In the genomic region with DNA sequence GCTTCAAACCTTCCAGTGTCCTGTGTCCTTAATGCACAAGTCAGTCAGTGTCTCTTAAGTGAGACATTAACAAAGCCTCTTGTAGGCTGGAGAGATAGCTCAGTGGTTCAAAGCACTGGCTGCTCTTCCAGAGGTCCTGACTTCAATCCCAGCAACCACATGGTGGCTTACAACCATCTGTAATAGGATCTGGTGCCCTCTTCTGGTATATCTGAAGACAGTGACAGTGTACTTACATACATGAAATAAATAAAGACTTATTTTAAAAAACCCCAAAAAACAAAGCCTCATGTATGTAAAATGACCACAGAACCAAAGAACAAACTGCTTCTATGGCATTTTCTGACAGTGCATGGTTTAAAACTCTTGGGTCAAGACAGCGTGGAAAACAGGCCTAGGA, we compare ENCODE assay signal across 41 mouse cellular contexts. TPM values are rescaled to one million over a fixed set of nuclear protein-coding genes. Genes with fewer than 3 reads are reported as not detected.
DNase-seq lines count a peak whose midpoint lies in the region; ATAC-seq and TF ChIP-seq lines count a peak whose summit lies in the region.
"Had no signal": no experiment of that assay in that cellular context is flagged by ENCODE, and none has a peak within 500 bp of the region (broad histone marks: within the 10 kb centered on the region; RNA-seq: fewer than 3 reads in every experiment).

No protein-coding gene starts in this region.

- WGBS in heart, embryonic 10.5 days: 71% methylated on average over 1 of the region's 1 CpGs
- 76% methylated on average over 1 of the region's 1 CpGs for WGBS in heart, embryonic 12.5 days

- H3K4me3 ChIP-seq in heart, embryonic 10.5 days: no peak overlapping the region
- no peak overlapping the region for H3K4me3 ChIP-seq in heart, embryonic 12.5 days
- no peak overlapping the region for H3K4me3 ChIP-seq in layer of hippocampus, adult 2 months
- no peak overlapping the region for H3K4me3 ChIP-seq in CH12.LX (replicated peaks in 1 of 3; ENCODE audit: low read depth in 2 of 3, low read length in 2 of 3, poor library complexity in 1 of 3)
- H3K4me3 ChIP-seq: erythroblast, embryonic 14.5 days; kidney, embryonic 15.5 days; limb, embryonic 12.5 days had no signal

- no peaks in the 10 kb centered on the region for H3K9me3 ChIP-seq in heart, embryonic 10.5 days
- H3K9me3 ChIP-seq in heart, embryonic 12.5 days (replicated peaks): no peaks in the 10 kb centered on the region
- H3K9me3 ChIP-seq in CH12.LX (replicated peaks; ENCODE audit: low read length): no peaks in the 10 kb centered on the region
- H3K9me3 ChIP-seq: G1E; kidney, embryonic 15.5 days; limb, embryonic 12.5 days had no signal

- no peaks in the 10 kb centered on the region for H3K4me1 ChIP-seq in heart, embryonic 10.5 days
- H3K4me1 ChIP-seq in heart, embryonic 12.5 days (replicated peaks): 0 out of 2 replicates have a peak, but pooled peaks cover 2% of the 10 kb centered on the region
- H3K4me1 ChIP-seq in CH12.LX (ENCODE audit: control insufficient read depth in 1 of 2, insufficient read depth in 2 of 2): no peaks in the 10 kb centered on the region; a peak in 1 of 4 replicates
- H3K4me1 ChIP-seq: kidney, embryonic 15.5 days; limb, embryonic 12.5 days had no signal

- TF ChIP-seq POLR2A in CH12.LX (IDR thresholded peaks at IDR 0.05; ENCODE audit: low read depth, low read length): no peak

- dilution Hi-C loops in CH12.LX (cut with MboI; ENCODE audit: extremely low pct_ligation_motif_present, extremely low pct_unique_long_range_greater_than_20kb, low sequenced_read_pairs): no loop called here

- peak; percentile 8 for TF ChIP-seq RAD21 in CH12.LX (IDR thresholded peaks at IDR 0.05; ENCODE audit: low read depth, low read length)

- H3K4me2 ChIP-seq in heart, embryonic 12.5 days: no peak overlapping the region
- H3K4me2 ChIP-seq in CH12.LX (ENCODE audit: insufficient read depth, low read depth, poor library complexity, severe bottlenecking): no peak overlapping the region
- H3K4me2 ChIP-seq: heart, embryonic 11.5 days; kidney, embryonic 15.5 days; limb, embryonic 12.5 days; liver, embryonic 11.5 days; midbrain, embryonic 11.5 days had no signal

- TF ChIP-seq CTCF in layer of hippocampus, adult 2 months (conservative IDR thresholded peaks at IDR 0.05): peak; percentile 52
- TF ChIP-seq CTCF in CH12.LX (conservative IDR thresholded peaks at IDR 0.05 in 1 of 2, IDR thresholded peaks at IDR 0.05 in 1 of 2; ENCODE audit: low read depth in 2 of 2, low read length in 2 of 2): peak in 1 of 2 experiments; percentile 39; a peak in 2 of 4 replicates

- no peak for TF ChIP-seq EP300 in CH12.LX (IDR thresholded peaks at IDR 0.05; ENCODE audit: low read length)

- H3K27me3 ChIP-seq in heart, embryonic 10.5 days (ENCODE audit: insufficient read depth, poor library complexity, severe bottlenecking): no peaks in the 10 kb centered on the region
- no peaks in the 10 kb centered on the region for H3K27me3 ChIP-seq in heart, embryonic 12.5 days (replicated peaks)
- no peaks in the 10 kb centered on the region for H3K27me3 ChIP-seq in CH12.LX (replicated peaks)
- H3K27me3 ChIP-seq: kidney, embryonic 15.5 days; limb, embryonic 12.5 days had no signal

- H3K9ac ChIP-seq in heart, embryonic 12.5 days: no peak overlapping the region
- no peak overlapping the region for H3K9ac ChIP-seq in CH12.LX (ENCODE audit: insufficient read depth, low read depth)
- H3K9ac ChIP-seq: forebrain, postnatal 0 days; kidney, embryonic 15.5 days; limb, embryonic 12.5 days; liver, postnatal 0 days had no signal

- H3K27ac ChIP-seq in heart, embryonic 10.5 days: no peak overlapping the region
- no peak overlapping the region for H3K27ac ChIP-seq in heart, embryonic 12.5 days (ENCODE audit: poor library complexity, severe bottlenecking)
- no peak overlapping the region for H3K27ac ChIP-seq in layer of hippocampus, adult 2 months
- no peak overlapping the region for H3K27ac ChIP-seq in CH12.LX (ENCODE audit: insufficient read depth, low read depth)
- H3K27ac ChIP-seq: kidney, embryonic 15.5 days; limb, embryonic 12.5 days had no signal

- peak; percentile 28 for DNase-seq in heart, embryonic 10.5 days (ENCODE audit: low spot score)
- DNase-seq in layer of hippocampus, adult 2 months (ENCODE audit: low spot score in 2 of 2): no peak
- no peak for DNase-seq in layer of hippocampus, adult 8-10 months (ENCODE audit: low spot score in 2 of 2)
- no peak for DNase-seq in CH12.LX (ENCODE audit: extremely low read depth)
- DNase-seq in c-Kit-positive CD71-positive TER-119-positive erythroid progenitor cells, embryonic 14.5 days (ENCODE audit: low spot score): no peak
- no peak for DNase-seq in layer of hippocampus, postnatal 25 days (ENCODE audit: extremely low spot score in 1 of 2, low spot score in 1 of 2)
- DNase-seq: adrenal gland, postnatal 14 days; B cell, adult 2 months; cerebellum, adult 18-20 months; cerebellum, postnatal 10 days; forebrain, postnatal 0 days; gastrocnemius, postnatal 14 days; heart, postnatal 14 days; kidney, adult 11 months; kidney, postnatal 36 days; liver, postnatal 0 days; lung, postnatal 36 days; right cerebral cortex, adult 18-20 months; right cerebral cortex, postnatal 4 days; thymus, adult 2 months; thymus, postnatal 36 days had no signal

- H3K79me2 ChIP-seq in CH12.LX (replicated peaks; ENCODE audit: control insufficient read depth, extremely low read depth, insufficient read depth, poor library complexity, severe bottlenecking): no peaks in the 10 kb centered on the region

- no peak for ATAC-seq in heart, embryonic 12.5 days (ENCODE audit: insufficient number of reproducible peaks, low FRiP score)
- ATAC-seq: forebrain, postnatal 0 days; liver, postnatal 0 days; midbrain, embryonic 16.5 days had no signal

- H3K36me3 ChIP-seq in heart, embryonic 10.5 days: peaks cover 86% of the 10 kb centered on the region
- H3K36me3 ChIP-seq in heart, embryonic 12.5 days: peaks cover 81% of the 10 kb centered on the region
- H3K36me3 ChIP-seq in CH12.LX (replicated peaks in 1 of 2; ENCODE audit: control insufficient read depth in 1 of 2, insufficient read depth in 1 of 2, low read length in 1 of 2): no peaks in the 10 kb centered on the region
- H3K36me3 ChIP-seq: G1E; kidney, embryonic 15.5 days; limb, embryonic 12.5 days had no signal

- in situ Hi-C loops in CH12.LX (cut with MboI; ENCODE audit: low pct_ligation_motif_present, low pct_unique_long_range_greater_than_20kb, low sequenced_read_pairs): no loop called here

TF ChIP-seq in CH12.LX, 34 proteins besides CTCF, POLR2A, EP300 and RAD21:
- TF ChIP-seq ZC3H11A (IDR thresholded peaks at IDR 0.05; ENCODE audit: low read depth, low read length): no peak
- no peak for TF ChIP-seq IRF4 (IDR thresholded peaks at IDR 0.05; ENCODE audit: low read depth, low read length)
- TF ChIP-seq SIN3A (IDR thresholded peaks at IDR 0.05; ENCODE audit: low read length): no peak
- TF ChIP-seq MAZ (IDR thresholded peaks at IDR 0.05; ENCODE audit: low read depth, low read length): no peak
- TF ChIP-seq ZNF384 (IDR thresholded peaks at IDR 0.05; ENCODE audit: low read depth, low read length): no peak
- no peak for TF ChIP-seq CHD1 (IDR thresholded peaks at IDR 0.05; ENCODE audit: low read depth, low read length)
- TF ChIP-seq CHD2 (IDR thresholded peaks at IDR 0.05; ENCODE audit: low read length): no peak
- no peak for TF ChIP-seq MAFK (IDR thresholded peaks at IDR 0.05; ENCODE audit: insufficient replicate concordance, low read length)
- TF ChIP-seq UBTF (IDR thresholded peaks at IDR 0.05; ENCODE audit: low read depth, low read length): no peak
- TF ChIP-seq TBP (conservative IDR thresholded peaks at IDR 0.05; ENCODE audit: low read depth, low read length): no peak
- no peak for TF ChIP-seq MXI1 (IDR thresholded peaks at IDR 0.05; ENCODE audit: low read depth, low read length)
- TF ChIP-seq MYC (IDR thresholded peaks at IDR 0.05; ENCODE audit: low read depth, low read length): no peak
- TF ChIP-seq PAX5 (IDR thresholded peaks at IDR 0.05; ENCODE audit: low read length): no peak
- TF ChIP-seq RCOR1 (conservative IDR thresholded peaks at IDR 0.05; ENCODE audit: low read depth, low read length): no peak
- no peak for TF ChIP-seq JUN (IDR thresholded peaks at IDR 0.05; ENCODE audit: insufficient read depth, low read depth, low read length)
- TF ChIP-seq USF2 (conservative IDR thresholded peaks at IDR 0.05; ENCODE audit: low read depth, low read length): no peak
- TF ChIP-seq USF1 (IDR thresholded peaks at IDR 0.05; ENCODE audit: low read depth, low read length): no peak

RNA-seq across cellular contexts. Expression of gene Gm17651, which starts 41.4 kb away (rescaled TPM):
- polyA plus RNA-seq in heart, embryonic 10.5 days (2016; fragmentation: Nextera tagmentation; extraction: Ambion mirVana): not detected in 2 replicates
- not detected in 2 replicates for polyA plus RNA-seq in heart, embryonic 12.5 days (2016; fragmentation: Nextera tagmentation; extraction: Ambion mirVana)
- not detected for total RNA-seq in layer of hippocampus, adult 2 months (2021)
- total RNA-seq in layer of hippocampus, adult 8-10 months (2022): not detected
- total RNA-seq in CH12.LX (2012; rRNA removed): not detected in 2 replicates
- not detected in 2 replicates for total RNA-seq in CH12.LX (2014; rRNA removed)
- not detected in 2 replicates for polyA plus RNA-seq in CH12.LX (2012; ENCODE audit: insufficient read length, low read depth)
- total RNA-seq in layer of hippocampus, postnatal 25 days (2021): not detected
- total RNA-seq: adrenal gland, postnatal 14 days; forebrain, postnatal 0 days; G1E; gastrocnemius, postnatal 14 days; granulocyte monocyte progenitor cell, adult 5-6 weeks; heart, postnatal 14 days; left cerebral cortex, postnatal 14 days; megakaryocyte, adult 5-6 weeks; neutrophil, adult 5-6 weeks had no signal
- polyA plus RNA-seq: cortical plate, adult 2 months; embryonic facial prominence, embryonic 14.5 days; erythroblast, embryonic 14.5 days; forebrain, embryonic 11.5 days; forebrain, postnatal 0 days; G1E; heart, embryonic 11.5 days; hindbrain, embryonic 11.5 days; kidney, embryonic 15.5 days; limb, embryonic 12.5 days; liver, embryonic 11.5 days; liver, postnatal 0 days; lung, embryonic 16.5 days; midbrain, embryonic 11.5 days; midbrain, embryonic 16.5 days; neural tube, embryonic 11.5 days; spleen, adult 2 months; thymus, adult 2 months had no signal

RNA-seq across cellular contexts. Expression of gene Prkab2, which starts 57.9 kb away (rescaled TPM):
- polyA plus RNA-seq in heart, embryonic 10.5 days (2016; fragmentation: Nextera tagmentation; extraction: Ambion mirVana): 16.2 and 25.6 TPM in 2 replicates
- polyA plus RNA-seq in heart, embryonic 12.5 days (2016; fragmentation: Nextera tagmentation; extraction: Ambion mirVana): 24.6 and 25.1 TPM in 2 replicates
- 10 to 100 TPM; 34.3 to 34.7 TPM for total RNA-seq in layer of hippocampus, adult 2 months (2021)
- 10 to 100 TPM; 27.4 to 46.3 (median 35.7) TPM for total RNA-seq in layer of hippocampus, adult 8-10 months (2022)
- total RNA-seq in CH12.LX (2012; rRNA removed): 0.46 and 0.68 TPM in 2 replicates
- total RNA-seq in CH12.LX (2014; rRNA removed): 1.2 and 1.4 TPM in 2 replicates
- 1.4 and 1.5 TPM in 2 replicates for polyA plus RNA-seq in CH12.LX (2012; ENCODE audit: insufficient read length, low read depth)
- total RNA-seq in layer of hippocampus, postnatal 25 days (2021): 10 to 100 TPM; 31.1 to 35.3 TPM

Comparison
In these comparisons a context has a peak if more than half of its experiments do, and no peak if none do; other contexts are left out.
1. RNA of gene Prkab2, which starts 57.9 kb away (total RNA-seq): 27.4 to 46.3 TPM in layer of hippocampus, adult 8-10 months, 31.1 to 35.3 TPM in layer of hippocampus, postnatal 25 days and 34.3 to 34.7 TPM in layer of hippocampus, adult 2 months; 0.46 to 1.4 TPM in CH12.LX; every median in the first group is over 10 times any median in the second.